Mouse (Mus musculus) MEL (cell line): ENCODE data around the gene Ficd. TPM values are rescaled to one million over a fixed set of nuclear protein-coding genes. Genes with fewer than 3 reads are reported as not detected.

Experiments
- DNase-seq: peaks from one replicate; pipeline ENCODE4 v3.0.0; 2011; ENCODE audit warnings: low read depth, low spot score
- H3K27ac ChIP-seq: 2 replicates; pipeline ENCODE4 v1.5.1; 2012; ENCODE audit warnings: low read depth, mild to moderate bottlenecking, control low read depth, low read length, moderate library complexity; ENCODE audit not compliant: control insufficient read depth
- H3K27me3 ChIP-seq, 2 experiments: fragments of 150-350 bp in 1 of 2; sonication (generic) in 1 of 2; 2 replicates each; pipeline ENCODE4 v1.6.1; 2012; ENCODE audit warnings: low read length in 2 of 2, mild to moderate bottlenecking in 2 of 2, improper control_type of control experiment in 1 of 2, moderate library complexity in 1 of 2; ENCODE audit not compliant: insufficient read depth in 2 of 2, control insufficient read depth in 1 of 2
- H3K36me3 ChIP-seq, 2 experiments: 2 replicates each; pipeline ENCODE4 v1.6.1; 2012 to 2014; ENCODE audit warnings: low read length in 2 of 2, improper control_type of control experiment in 1 of 2, inconsistent platforms in 1 of 2, mild to moderate bottlenecking in 1 of 2; ENCODE audit not compliant: insufficient read depth in 2 of 2, control insufficient read depth in 1 of 2
- H3K4me1 ChIP-seq, 2 experiments: fragments of 150-350 bp in 1 of 2; sonication (generic) in 1 of 2; 2 replicates each; pipeline ENCODE4 v1.6.1; 2012; ENCODE audit warnings: low read length in 2 of 2, improper control_type of control experiment in 1 of 2, mild to moderate bottlenecking in 1 of 2; ENCODE audit not compliant: insufficient read depth in 2 of 2, control insufficient read depth in 1 of 2
- H3K4me3 ChIP-seq, 2 experiments: fragments of 150-350 bp in 1 of 2; sonication (generic) in 1 of 2; 2 replicates each; pipeline ENCODE4 v1.5.1; 2012; ENCODE audit warnings: low read depth in 2 of 2, low read length in 2 of 2, mild to moderate bottlenecking in 2 of 2, moderate library complexity in 2 of 2, control low read depth in 1 of 2, improper control_type of control experiment in 1 of 2; ENCODE audit not compliant: control insufficient read depth in 1 of 2, insufficient read depth in 1 of 2
- H3K79me2 ChIP-seq: 2 replicates; pipeline ENCODE4 v1.6.1; 2012; ENCODE audit warnings: mild to moderate bottlenecking, low read length, moderate library complexity; ENCODE audit not compliant: control insufficient read depth, poor library complexity, insufficient read depth
- H3K9ac ChIP-seq: 2 replicates; pipeline ENCODE4 v1.6.1; 2012; ENCODE audit warnings: low read depth, mild to moderate bottlenecking, control low read depth, low read length, moderate library complexity; ENCODE audit not compliant: control insufficient read depth, poor library complexity, severe bottlenecking
- H3K9me3 ChIP-seq: fragments of 150-350 bp; sonication (generic); replicated peaks from 2 replicates; pipeline ENCODE4 v1.6.1; 2012; ENCODE audit warnings: mild to moderate bottlenecking, low read length, improper control_type of control experiment, moderate library complexity; ENCODE audit not compliant: insufficient read depth
- CHD1 ChIP-seq: IDR thresholded peaks from 2 replicates; pipeline ENCODE4 v1.6.1; 2012; ENCODE audit warnings: low read depth, mild to moderate bottlenecking, inconsistent platforms, low read length, improper control_type of control experiment
- CTCF ChIP-seq, 3 experiments: IDR thresholded peaks in 2 of 3; conservative IDR thresholded peaks in 1 of 3; 2 replicates each; pipeline ENCODE4 v1.5.1; 2011 to 2012; ENCODE audit warnings: low read length in 3 of 3, low read depth in 2 of 3, mild to moderate bottlenecking in 2 of 3, improper control_type of control experiment in 1 of 3, inconsistent platforms in 1 of 3, mixed read lengths in 1 of 3, moderate library complexity in 1 of 3; ENCODE audit not compliant: control insufficient read depth in 1 of 3, insufficient read depth in 1 of 3, poor library complexity in 1 of 3, severe bottlenecking in 1 of 3
- E2F4 ChIP-seq: IDR thresholded peaks from 2 replicates; pipeline ENCODE4 v1.6.1; 2011; ENCODE audit warnings: low read depth, low read length, improper control_type of control experiment, borderline replicate concordance
- ELF1 ChIP-seq: IDR thresholded peaks from 2 replicates; pipeline ENCODE4 v1.6.1; 2014; ENCODE audit warnings: low read depth, mild to moderate bottlenecking, inconsistent platforms, low read length, improper control_type of control experiment, moderate library complexity
- EP300 ChIP-seq, 2 experiments: IDR thresholded peaks; 2 replicates each; pipeline ENCODE4 v1.6.1; 2011; ENCODE audit warnings: improper control_type of control experiment in 2 of 2, low read length in 2 of 2, low read depth in 1 of 2, mild to moderate bottlenecking in 1 of 2
- ETS1 ChIP-seq: IDR thresholded peaks from 2 replicates; pipeline ENCODE4 v1.6.1; 2012; ENCODE audit warnings: low read depth, mild to moderate bottlenecking, inconsistent platforms, low read length, improper control_type of control experiment, moderate library complexity
- HCFC1 ChIP-seq: IDR thresholded peaks from 2 replicates; pipeline ENCODE4 v1.6.1; 2012; ENCODE audit warnings: low read depth, mild to moderate bottlenecking, inconsistent platforms, low read length, improper control_type of control experiment, moderate library complexity
- MEF2A ChIP-seq: IDR thresholded peaks from 2 replicates; pipeline ENCODE4 v1.6.1; 2014; ENCODE audit warnings: low read depth, mild to moderate bottlenecking, inconsistent platforms, low read length, improper control_type of control experiment; ENCODE audit not compliant: poor library complexity, insufficient replicate concordance, severe bottlenecking; ENCODE audit errors: extremely low read depth
- MXI1 ChIP-seq: IDR thresholded peaks from 2 replicates; pipeline ENCODE4 v1.6.1; 2011; ENCODE audit warnings: mild to moderate bottlenecking, low read depth, low read length, improper control_type of control experiment
- POLR2AphosphoS2 ChIP-seq: IDR thresholded peaks from 2 replicates; pipeline ENCODE4 v1.6.1; 2011; ENCODE audit warnings: low read length, improper control_type of control experiment
- RCOR1 ChIP-seq: IDR thresholded peaks from 2 replicates; pipeline ENCODE4 v1.6.1; 2012; ENCODE audit warnings: low read depth, mild to moderate bottlenecking, inconsistent platforms, low read length, improper control_type of control experiment
- SMC3 ChIP-seq: IDR thresholded peaks from 2 replicates; pipeline ENCODE4 v1.6.1; 2011; ENCODE audit warnings: low read depth, low read length, improper control_type of control experiment
- TCF12 ChIP-seq: IDR thresholded peaks from 2 replicates; pipeline ENCODE4 v1.6.1; 2014; ENCODE audit warnings: low read depth, mild to moderate bottlenecking, inconsistent platforms, low read length, improper control_type of control experiment, moderate library complexity
- UBTF ChIP-seq: IDR thresholded peaks from 2 replicates; pipeline ENCODE4 v1.6.1; 2012; ENCODE audit warnings: low read depth, mild to moderate bottlenecking, inconsistent platforms, low read length, improper control_type of control experiment, moderate library complexity, borderline replicate concordance; ENCODE audit not compliant: insufficient read depth
- USF1 ChIP-seq: IDR thresholded peaks from 2 replicates; pipeline ENCODE4 v1.6.1; 2014; ENCODE audit warnings: low read depth, mild to moderate bottlenecking, inconsistent platforms, low read length, improper control_type of control experiment, moderate library complexity
- USF2 ChIP-seq, 2 experiments: IDR thresholded peaks; 2 replicates each; pipeline ENCODE4 v1.6.1; 2011 to 2012; ENCODE audit warnings: improper control_type of control experiment in 2 of 2, low read length in 2 of 2, borderline replicate concordance in 1 of 2, inconsistent platforms in 1 of 2, low read depth in 1 of 2, mild to moderate bottlenecking in 1 of 2; ENCODE audit not compliant: insufficient read depth in 1 of 2
- ZC3H11A ChIP-seq: IDR thresholded peaks from 2 replicates; pipeline ENCODE4 v1.6.1; 2012; ENCODE audit warnings: low read depth, mild to moderate bottlenecking, inconsistent platforms, low read length, improper control_type of control experiment
- ZNF384 ChIP-seq: IDR thresholded peaks from 2 replicates; pipeline ENCODE4 v1.6.1; 2012; ENCODE audit warnings: low read depth, mild to moderate bottlenecking, inconsistent platforms, low read length, improper control_type of control experiment
- polyA plus RNA-seq, 2 experiments: library from polyadenylated mRNA; stranded (reverse) in 1 of 2; unstranded in 1 of 2; fragments of >175 nt in 1 of 2; fragments of >200 nt in 1 of 2; gene quantifications; 2 replicates each; pipeline versions ENCODE4 v1.2.1 to v1.2.4; 2012; ENCODE audit warnings: low replicate concordance in 2 of 2, low read depth in 1 of 2; ENCODE audit not compliant: insufficient read length in 2 of 2, insufficient read depth in 1 of 2, missing spikeins in 1 of 2
- total RNA-seq: library from RNA; depleted of rRNA; stranded (reverse); fragments of 300-350 nt; gene quantifications from 2 replicates; pipeline ENCODE4 v1.2.3, GENCODE M21; 2012

The Ficd gene
- total and polyA plus RNA-seq, 3 experiments, result 2.5 to 2.7 TPM; not detected in 1

DNA sequence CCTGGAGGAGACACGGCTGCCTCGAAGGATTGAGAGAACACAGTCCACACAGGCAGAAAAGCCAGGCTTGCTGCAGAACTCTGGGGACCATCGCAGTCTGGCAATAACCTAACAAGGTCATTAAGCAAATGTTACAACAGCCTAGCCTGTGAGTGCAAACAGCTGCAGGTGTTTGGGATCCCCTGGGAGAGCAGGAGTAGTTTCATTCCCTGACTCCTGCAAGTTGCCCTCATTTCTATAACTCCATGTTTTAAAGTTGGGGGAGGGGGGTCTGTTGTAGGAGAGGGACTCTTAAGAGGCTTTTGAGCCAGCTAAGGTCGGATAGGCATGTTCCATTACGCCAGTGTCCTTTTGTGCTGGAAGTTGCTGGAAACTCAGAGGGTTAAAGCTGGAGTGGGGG lies 41.2 kb upstream of the Ficd start:
- Histone ChIP-seq H3K9me3 (no peaks in the 10 kb centered on the region), H3K79me2 (no peaks in the 10 kb centered on the region), H3K9ac (no peak overlapping the region), H3K36me3 (no peaks in the 10 kb centered on the region), H3K4me3 (no peak overlapping the region), H3K4me1 (no peaks in the 10 kb centered on the region), H3K27ac (no peak overlapping the region), H3K27me3 (no peaks in the 10 kb centered on the region; a peak in 1 of 4 replicates)
- DNase-seq, result no peak
- TF ChIP-seq ZC3H11A (no peak), MEF2A (no peak), ZNF384 (no peak), USF1 (no peak), ETS1 (no peak), ELF1 (no peak), TCF12 (no peak), HCFC1 (no peak), MXI1 (no peak), USF2 (IDR thresholded peaks at IDR 0.05; ENCODE audit: borderline replicate concordance in 1 of 2, insufficient read depth in 1 of 2, low read depth in 1 of 2, low read length in 2 of 2) (no peak), EP300 (IDR thresholded peaks at IDR 0.05; ENCODE audit: low read depth in 1 of 2, low read length in 2 of 2) (no peak), POLR2AphosphoS2 (no peak), E2F4 (no peak), CTCF (IDR thresholded peaks at IDR 0.05 in 2 of 3, conservative IDR thresholded peaks at IDR 0.05 in 1 of 3; ENCODE audit: control insufficient read depth in 1 of 3, insufficient read depth in 1 of 3, low read depth in 2 of 3, low read length in 3 of 3, poor library complexity in 1 of 3, severe bottlenecking in 1 of 3) (no peak), RCOR1 (no peak), CHD1 (no peak)

DNA sequence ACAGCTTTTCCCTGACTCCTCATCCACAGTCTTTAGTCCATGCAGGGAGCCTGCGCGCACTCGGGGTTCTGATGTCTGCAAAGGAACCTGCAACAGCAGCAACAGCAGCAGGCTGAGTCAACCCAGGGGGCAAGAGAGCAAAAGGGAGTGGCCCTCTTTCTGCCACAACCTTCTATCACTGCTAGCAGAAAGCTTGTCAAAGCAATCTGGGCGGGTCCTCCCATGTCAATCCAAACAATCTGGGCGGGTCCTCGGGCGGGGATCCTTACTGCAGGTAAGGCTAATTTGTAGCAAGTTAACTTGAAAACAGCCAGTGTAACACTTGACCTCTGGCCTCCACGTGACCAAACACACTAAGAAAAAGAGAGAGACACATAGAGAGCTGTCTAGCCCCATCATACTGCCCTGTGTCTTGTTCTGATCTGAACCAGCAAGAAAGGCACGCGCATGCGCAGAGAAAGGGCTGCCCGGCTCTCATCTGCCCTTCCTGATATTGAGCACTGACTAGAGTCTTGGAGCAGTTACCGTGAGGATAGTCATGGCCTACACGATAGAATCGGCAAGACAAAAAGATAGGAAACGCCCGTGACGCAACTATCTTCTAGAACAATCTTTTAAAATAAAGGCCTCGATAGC lies 35.1 kb upstream of the Ficd start:
- Histone ChIP-seq H3K36me3 (no peaks in the 10 kb centered on the region), H3K4me3 (no peak overlapping the region), H3K27ac (no peak overlapping the region), H3K79me2 (no peaks in the 10 kb centered on the region), H3K27me3 (no peaks in the 10 kb centered on the region; a peak in 1 of 4 replicates), H3K4me1 (no peaks in the 10 kb centered on the region), H3K9me3 (no peaks in the 10 kb centered on the region), H3K9ac (no peak overlapping the region)
- DNase-seq, result no peak
- TF ChIP-seq TCF12, result no peak
- TF ChIP-seq UBTF, result no peak
- no peak for TF ChIP-seq SMC3
